Mouse (Mus musculus) thymus, postnatal 14 days (tissue): ENCODE data around the gene Gpr34.

ENCODE experiments used
- DNase-seq: peaks from one replicate; pipeline ENCODE4 v3.0.0; 2021

The Gpr34 gene

DNA sequence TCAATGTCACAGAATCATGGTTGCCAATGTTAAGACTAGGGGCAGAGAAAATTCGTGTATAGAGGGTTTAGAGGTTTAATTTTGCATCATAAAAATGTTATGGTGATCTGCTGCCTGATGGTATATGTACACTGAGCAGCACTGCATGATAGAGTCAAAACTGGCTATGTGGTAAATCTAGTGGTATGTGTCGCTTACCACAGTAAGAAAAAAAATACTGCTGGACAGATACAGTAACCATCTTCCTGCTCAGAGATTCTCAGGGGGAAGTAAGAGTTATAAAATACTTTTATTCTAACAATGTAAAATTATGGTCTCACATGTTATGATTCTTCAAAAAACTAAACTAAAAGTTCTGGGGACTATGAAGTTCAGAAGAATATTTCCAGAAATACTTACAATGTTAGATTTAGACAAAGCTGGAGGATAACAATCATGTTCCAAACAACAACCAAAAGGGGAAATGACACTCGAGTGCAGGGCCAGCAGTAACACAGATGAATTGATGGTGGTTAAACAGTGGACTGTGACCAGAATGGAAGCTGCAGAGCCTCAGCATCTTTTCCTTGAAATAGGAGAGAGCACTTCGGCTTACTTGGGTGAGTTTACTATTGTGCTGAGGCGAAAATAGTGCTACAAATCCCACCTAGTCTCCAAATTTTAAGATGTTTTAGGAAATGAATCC, at the start of gene Gpr34:
Gpr34 (plus strand) TSS at position 491 of the 685 bp plus-strand sequence.
- no peak for DNase-seq

- DNase-seq: no peak
Observed at GRCm38 (mm10) chrX:13599373-13599772, 32.5 kb upstream of the Gpr34 start.

DNA sequence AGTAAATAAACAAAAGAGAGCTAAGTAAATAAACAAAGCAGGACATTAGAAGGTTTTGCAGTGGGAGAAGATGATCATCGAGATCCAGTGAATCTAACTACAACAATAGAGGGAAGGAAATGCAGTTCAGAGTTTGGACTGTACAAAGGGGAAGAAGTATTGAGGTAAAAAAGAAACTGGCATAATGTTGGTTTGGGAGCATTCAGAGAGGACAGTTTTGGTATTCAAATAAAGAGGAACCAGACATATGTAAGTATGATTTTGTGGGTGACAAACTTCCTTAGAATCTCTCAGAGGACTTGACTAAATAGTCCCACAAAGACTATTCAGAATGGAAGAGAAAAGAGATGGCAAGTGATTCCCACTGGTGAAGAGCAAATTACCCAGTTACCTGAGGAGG, 31.9 kb upstream of the Gpr34 start:
- no peak for DNase-seq

DNA sequence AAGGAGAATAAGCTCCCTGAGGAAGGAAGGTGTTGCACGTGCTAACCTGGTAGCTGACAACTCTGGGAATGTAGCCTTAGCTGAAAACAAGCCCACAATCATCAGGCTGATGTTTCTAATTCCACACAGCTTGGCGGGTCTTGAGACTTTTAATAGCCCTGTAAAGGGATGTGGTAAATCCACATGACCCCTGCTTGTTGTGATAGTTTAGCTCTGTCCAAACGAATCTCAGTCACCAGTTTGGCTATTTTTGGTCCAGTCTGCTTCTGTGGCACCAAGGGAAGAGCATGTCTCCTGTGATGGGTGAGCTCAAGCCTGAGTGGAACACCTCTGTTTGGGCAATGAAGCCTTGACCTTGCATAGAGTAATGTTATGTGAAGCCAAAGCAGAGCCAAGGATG, 25.1 kb upstream of the Gpr34 start:
- no peak for DNase-seq

DNA sequence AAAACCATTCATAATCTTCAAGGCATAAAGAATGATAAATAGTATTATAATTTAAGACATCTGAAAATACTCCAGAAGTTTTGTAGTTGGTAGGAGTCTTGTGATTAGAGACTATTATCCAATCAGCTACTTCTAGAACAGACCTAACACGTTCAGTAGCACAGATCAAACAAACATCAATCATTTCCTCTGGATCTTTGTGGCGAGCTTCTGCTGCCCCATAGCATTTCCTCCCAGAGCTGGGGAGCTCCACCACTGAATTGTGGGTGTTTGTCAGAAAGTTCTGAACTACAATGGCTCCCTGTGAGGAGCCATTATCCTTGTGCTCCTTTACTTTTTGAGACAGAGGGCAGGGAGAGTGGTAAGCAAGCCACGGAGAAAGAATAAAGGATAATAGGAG, 24.1 kb upstream of the Gpr34 start:
- DNase-seq: no peak

- DNase-seq: no peak
Observed at GRCm38 (mm10) chrX:13611114-13611513, 20.8 kb upstream of the Gpr34 start.

GRCm38 (mm10) chrX:13612115-13612514, 19.8 kb upstream of the Gpr34 start:
- DNase-seq: no peak

- no peak for DNase-seq
Observed at GRCm38 (mm10) chrX:13616726-13617125, 15.2 kb upstream of the Gpr34 start.

DNA sequence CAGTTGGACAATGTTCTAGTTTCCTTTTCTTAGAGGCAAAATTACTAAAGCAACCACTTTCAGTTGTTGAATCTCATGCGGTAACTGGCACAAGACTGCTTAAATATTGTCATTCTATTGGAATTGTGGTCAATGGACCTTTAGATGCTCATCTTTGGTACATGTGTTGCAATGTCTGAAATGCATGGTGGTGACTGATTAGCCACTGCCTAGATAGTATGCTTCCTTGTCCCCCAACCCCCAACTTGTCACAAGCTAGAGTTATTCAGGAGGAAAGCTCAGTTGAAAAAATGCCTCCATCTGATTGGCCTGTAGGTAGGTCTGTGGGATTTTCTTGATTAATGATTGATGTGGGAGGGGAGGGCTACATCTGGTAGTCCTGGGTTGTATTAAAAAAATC, 14.6 kb upstream of the Gpr34 start:
- DNase-seq: no peak

GRCm38 (mm10) chrX:13618476-13618875, 13.4 kb upstream of the Gpr34 start:
- peak; percentile 12 for DNase-seq

DNA sequence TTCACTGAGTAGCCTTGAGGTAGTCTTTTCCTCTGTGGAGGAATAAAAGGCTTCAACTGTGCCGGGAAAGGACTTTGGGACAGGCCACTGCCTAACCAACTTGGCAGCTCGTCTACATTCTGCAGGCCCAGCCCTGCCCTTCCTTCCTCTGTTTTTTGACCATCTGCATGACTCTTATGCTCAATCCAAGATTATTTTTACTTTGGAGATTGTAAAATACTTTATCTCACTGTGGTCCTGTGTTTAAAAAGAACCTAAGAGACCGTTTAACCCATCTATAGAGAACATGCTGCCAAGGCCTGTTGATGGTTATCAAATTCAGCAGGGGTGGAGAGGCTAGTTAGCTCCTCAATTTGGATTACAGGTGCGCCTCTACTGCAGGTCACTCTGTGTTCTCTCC, 10.4 kb upstream of the Gpr34 start:
- DNase-seq: no peak

GRCm38 (mm10) chrX:13622654-13623053, 9.2 kb upstream of the Gpr34 start:
- no peak for DNase-seq

GRCm38 (mm10) chrX:13636398-13636797, 4.5 kb downstream of the Gpr34 start:
- DNase-seq: no peak

DNA sequence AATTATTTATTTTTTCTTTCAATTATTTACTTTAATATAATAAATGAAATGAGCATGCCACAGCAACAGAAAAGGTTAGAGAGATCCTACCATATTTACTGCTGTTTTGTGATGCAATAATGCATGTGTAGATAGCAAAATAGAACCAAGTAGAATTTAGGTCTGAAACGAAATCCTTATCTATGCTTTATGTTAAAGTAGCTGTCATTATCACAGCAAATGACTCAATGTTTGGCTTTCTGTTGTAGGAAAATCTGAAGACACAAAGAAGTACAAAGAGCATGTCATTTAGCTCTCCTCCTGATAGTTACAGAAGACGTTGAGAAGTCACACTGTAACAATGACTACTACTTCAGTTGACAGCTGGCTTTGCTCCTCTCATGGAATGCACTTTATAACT, 7.0 kb downstream of the Gpr34 start:
- DNase-seq: no peak

- DNase-seq: no peak
Observed at GRCm38 (mm10) chrX:13651889-13652288, 20.0 kb downstream of the Gpr34 start.

- DNase-seq: no peak
Observed at GRCm38 (mm10) chrX:13652291-13652690, 20.4 kb downstream of the Gpr34 start.

DNA sequence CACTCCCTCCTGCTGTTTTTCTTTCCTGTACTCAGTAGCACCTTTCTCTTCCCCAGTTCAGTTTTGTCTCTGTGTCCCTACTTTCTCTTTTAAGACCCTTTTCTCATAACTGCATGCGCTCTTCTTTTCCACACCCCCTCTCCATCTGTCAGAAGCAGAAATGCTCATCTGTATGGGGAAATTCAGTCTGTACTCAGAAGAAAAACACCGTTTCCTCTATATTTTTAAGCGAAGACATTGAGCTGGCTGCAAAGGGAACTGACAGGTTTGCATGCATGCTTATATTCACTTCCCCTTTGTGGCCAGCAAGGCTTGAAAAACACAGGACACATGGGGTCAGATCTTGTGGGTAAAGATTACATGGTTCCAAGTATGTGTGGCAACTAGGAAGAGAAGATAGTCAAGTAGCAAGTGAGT, 23.1 kb downstream of the Gpr34 start:
- no peak for DNase-seq

DNA sequence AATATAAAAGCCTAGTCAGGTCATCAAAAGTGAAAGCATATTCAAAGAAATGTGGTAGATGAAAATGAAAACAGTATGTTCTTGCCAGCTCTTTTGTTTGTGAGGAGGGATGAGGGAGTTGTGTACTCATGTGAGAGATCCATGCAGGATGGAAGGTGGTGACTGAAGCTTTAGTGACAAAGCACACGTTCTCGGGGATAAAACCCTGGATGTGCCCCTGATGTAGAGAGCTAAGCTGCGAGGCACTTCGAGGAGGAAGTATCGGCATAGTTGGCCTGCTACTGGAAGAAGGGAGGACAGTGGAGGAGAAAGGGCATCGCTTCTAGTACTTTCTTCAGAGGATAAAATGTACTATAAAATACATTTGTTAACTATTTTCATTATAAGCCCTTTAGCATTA, 24.0 kb downstream of the Gpr34 start:
- DNase-seq: peak; percentile 8

GRCm38 (mm10) chrX:13656721-13657120, 24.8 kb downstream of the Gpr34 start:
- DNase-seq: peak; percentile 56

DNA sequence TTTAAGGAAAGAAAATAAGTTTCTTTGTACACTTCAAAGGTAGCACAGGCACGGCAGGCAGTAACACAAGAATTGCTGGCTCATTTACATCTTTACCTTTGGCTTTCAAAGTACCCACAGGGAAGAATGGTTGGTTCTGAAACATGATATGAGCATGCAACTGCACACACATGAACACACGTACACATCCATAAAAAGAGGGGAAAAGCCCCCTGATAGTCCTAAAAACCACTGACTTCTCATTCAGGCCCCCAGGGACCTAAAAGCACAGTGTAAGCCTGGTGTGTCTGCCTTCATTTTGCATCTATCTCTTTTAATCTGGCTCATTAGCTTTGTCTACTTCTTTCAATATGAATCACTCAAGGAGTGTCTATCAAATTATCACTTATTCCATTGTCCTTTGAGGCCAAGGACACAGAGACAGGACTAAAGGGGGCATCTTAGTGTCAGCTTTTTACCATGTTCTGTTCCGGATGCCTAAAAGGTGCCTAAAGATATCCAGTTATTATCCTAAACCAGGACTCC, 26.8 kb downstream of the Gpr34 start:
- DNase-seq: no peak

GRCm38 (mm10) chrX:13659201-13659890, 27.5 kb downstream of the Gpr34 start:
- no peak for DNase-seq

GRCm38 (mm10) chrX:13661063-13661462, 29.2 kb downstream of the Gpr34 start, which contains the start of gene Gpr82:
Gene Gpr82, plus strand, starts transcription at chrX:13661363.
- DNase-seq: no peak

DNA sequence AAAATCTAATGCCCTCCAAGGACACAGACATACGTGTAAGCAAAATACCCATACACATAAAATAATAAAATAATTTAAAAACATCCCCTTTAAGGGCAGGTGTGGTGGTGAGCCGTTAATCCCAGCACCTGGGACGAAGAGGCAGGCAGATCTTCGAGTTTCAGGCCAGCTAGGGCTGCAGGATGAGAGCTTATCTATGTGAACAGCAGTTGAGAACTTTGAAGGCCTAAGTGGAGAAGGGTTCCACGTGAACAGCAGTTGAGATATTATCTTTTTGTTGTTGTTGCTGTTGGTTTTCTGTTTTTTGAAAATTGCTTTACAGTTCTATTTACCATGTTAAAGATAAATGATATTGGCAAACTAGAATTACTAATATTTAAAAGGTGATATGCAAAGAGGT, 37.0 kb downstream of the Gpr34 start:
- DNase-seq: no peak

GRCm38 (mm10) chrX:13670342-13670741, 38.5 kb downstream of the Gpr34 start:
- no peak for DNase-seq
